Mouse (Mus musculus) CH12.LX (cell line): ENCODE measurements around the gene Olfr694.

ENCODE experiments used
- BHLHE40 ChIP-seq: IDR thresholded peaks from 2 replicates; pipeline ENCODE4 v1.6.1; 2011; ENCODE audit warnings: mild to moderate bottlenecking, low read depth, low read length, improper control_type of control experiment
- CHD2 ChIP-seq: IDR thresholded peaks from 2 replicates; pipeline ENCODE4 v1.6.1; 2011; ENCODE audit warnings: low read length, improper control_type of control experiment
- CTCF ChIP-seq, 2 experiments: IDR thresholded peaks in 1 of 2; conservative IDR thresholded peaks in 1 of 2; 2 replicates each; pipeline ENCODE4 v1.5.1; 2011 to 2012; ENCODE audit warnings: low read depth in 2 of 2, low read length in 2 of 2, improper control_type of control experiment in 1 of 2, inconsistent platforms in 1 of 2, mild to moderate bottlenecking in 1 of 2, moderate library complexity in 1 of 2
- E2F4 ChIP-seq: IDR thresholded peaks from 2 replicates; pipeline ENCODE4 v1.6.1; 2011; ENCODE audit warnings: low read depth, low read length, improper control_type of control experiment; ENCODE audit not compliant: insufficient replicate concordance
- GABPA ChIP-seq: IDR thresholded peaks from 2 replicates; pipeline ENCODE4 v1.6.1; 2012; ENCODE audit warnings: low read depth, low read length, improper control_type of control experiment, inconsistent platforms; ENCODE audit not compliant: insufficient replicate concordance
- KAT2A ChIP-seq: IDR thresholded peaks from 2 replicates; pipeline ENCODE4 v1.6.1; 2012; ENCODE audit warnings: low read length, improper control_type of control experiment, inconsistent platforms; ENCODE audit not compliant: insufficient replicate concordance
- MAZ ChIP-seq: IDR thresholded peaks from 2 replicates; pipeline ENCODE4 v1.6.1; 2012; ENCODE audit warnings: low read depth, mild to moderate bottlenecking, inconsistent platforms, low read length, improper control_type of control experiment, moderate library complexity
- POLR2A ChIP-seq: IDR thresholded peaks from 2 replicates; pipeline ENCODE4 v1.6.1; 2011; ENCODE audit warnings: low read depth, mild to moderate bottlenecking, improper control_type of control experiment, low read length
- SMC3 ChIP-seq: IDR thresholded peaks from 2 replicates; pipeline ENCODE4 v1.6.1; 2011; ENCODE audit warnings: low read depth, low read length, improper control_type of control experiment
- ZKSCAN1 ChIP-seq: IDR thresholded peaks from 2 replicates; pipeline ENCODE4 v1.6.1; 2012; ENCODE audit warnings: low read depth, inconsistent platforms, low read length, improper control_type of control experiment, borderline replicate concordance

- no peak for TF ChIP-seq SMC3
- no peak for TF ChIP-seq BHLHE40
- no peak for TF ChIP-seq KAT2A
- TF ChIP-seq CHD2, result no peak
- no peak; a peak in 1 of 4 replicates for TF ChIP-seq CTCF (conservative IDR thresholded peaks at IDR 0.05 in 1 of 2, IDR thresholded peaks at IDR 0.05 in 1 of 2; ENCODE audit: low read depth in 2 of 2, low read length in 2 of 2)
- no peak for TF ChIP-seq MAZ
- no peak for TF ChIP-seq E2F4
- no peak for TF ChIP-seq GABPA
- no peak for TF ChIP-seq POLR2A
- TF ChIP-seq ZKSCAN1, result no peak
Measured at GRCm38 (mm10) chr7:106645261-106645660, 46.4 kb downstream of the Olfr694 start.
